Mouse (Mus musculus) MEL (cell line): ENCODE measurements at regions not wholly inside any gene's neighbourhood (a gene's known extent, or its start where the extent isn't known, plus 50 kb on each side); places are given as distances from the start of the nearest gene placed in this dataset.

ENCODE experiments used
- DNase-seq: peaks from one replicate; pipeline ENCODE4 v3.0.0; 2011; ENCODE audit warnings: low read depth, low spot score
- H3K27ac ChIP-seq: 2 replicates; pipeline ENCODE4 v1.5.1; 2012; ENCODE audit warnings: low read depth, mild to moderate bottlenecking, control low read depth, low read length, moderate library complexity; ENCODE audit not compliant: control insufficient read depth
- H3K27me3 ChIP-seq, 2 experiments: fragments of 150-350 bp in 1 of 2; sonication (generic) in 1 of 2; 2 replicates each; pipeline ENCODE4 v1.6.1; 2012; ENCODE audit warnings: low read length in 2 of 2, mild to moderate bottlenecking in 2 of 2, improper control_type of control experiment in 1 of 2, moderate library complexity in 1 of 2; ENCODE audit not compliant: insufficient read depth in 2 of 2, control insufficient read depth in 1 of 2
- H3K36me3 ChIP-seq, 2 experiments: 2 replicates each; pipeline ENCODE4 v1.6.1; 2012 to 2014; ENCODE audit warnings: low read length in 2 of 2, improper control_type of control experiment in 1 of 2, inconsistent platforms in 1 of 2, mild to moderate bottlenecking in 1 of 2; ENCODE audit not compliant: insufficient read depth in 2 of 2, control insufficient read depth in 1 of 2
- H3K4me1 ChIP-seq, 2 experiments: fragments of 150-350 bp in 1 of 2; sonication (generic) in 1 of 2; 2 replicates each; pipeline ENCODE4 v1.6.1; 2012; ENCODE audit warnings: low read length in 2 of 2, improper control_type of control experiment in 1 of 2, mild to moderate bottlenecking in 1 of 2; ENCODE audit not compliant: insufficient read depth in 2 of 2, control insufficient read depth in 1 of 2
- H3K4me3 ChIP-seq, 2 experiments: fragments of 150-350 bp in 1 of 2; sonication (generic) in 1 of 2; 2 replicates each; pipeline ENCODE4 v1.5.1; 2012; ENCODE audit warnings: low read depth in 2 of 2, low read length in 2 of 2, mild to moderate bottlenecking in 2 of 2, moderate library complexity in 2 of 2, control low read depth in 1 of 2, improper control_type of control experiment in 1 of 2; ENCODE audit not compliant: control insufficient read depth in 1 of 2, insufficient read depth in 1 of 2
- H3K79me2 ChIP-seq: 2 replicates; pipeline ENCODE4 v1.6.1; 2012; ENCODE audit warnings: mild to moderate bottlenecking, low read length, moderate library complexity; ENCODE audit not compliant: control insufficient read depth, poor library complexity, insufficient read depth
- H3K9ac ChIP-seq: 2 replicates; pipeline ENCODE4 v1.6.1; 2012; ENCODE audit warnings: low read depth, mild to moderate bottlenecking, control low read depth, low read length, moderate library complexity; ENCODE audit not compliant: control insufficient read depth, poor library complexity, severe bottlenecking
- H3K9me3 ChIP-seq: fragments of 150-350 bp; sonication (generic); replicated peaks from 2 replicates; pipeline ENCODE4 v1.6.1; 2012; ENCODE audit warnings: mild to moderate bottlenecking, low read length, improper control_type of control experiment, moderate library complexity; ENCODE audit not compliant: insufficient read depth
- BHLHE40 ChIP-seq: IDR thresholded peaks from 2 replicates; pipeline ENCODE4 v1.6.1; 2012; ENCODE audit warnings: low read depth, mild to moderate bottlenecking, inconsistent platforms, low read length, improper control_type of control experiment, borderline replicate concordance
- E2F4 ChIP-seq: IDR thresholded peaks from 2 replicates; pipeline ENCODE4 v1.6.1; 2011; ENCODE audit warnings: low read depth, low read length, improper control_type of control experiment, borderline replicate concordance
- ELF1 ChIP-seq: IDR thresholded peaks from 2 replicates; pipeline ENCODE4 v1.6.1; 2014; ENCODE audit warnings: low read depth, mild to moderate bottlenecking, inconsistent platforms, low read length, improper control_type of control experiment, moderate library complexity
- ETS1 ChIP-seq: IDR thresholded peaks from 2 replicates; pipeline ENCODE4 v1.6.1; 2012; ENCODE audit warnings: low read depth, mild to moderate bottlenecking, inconsistent platforms, low read length, improper control_type of control experiment, moderate library complexity
- GABPA ChIP-seq: IDR thresholded peaks from 2 replicates; pipeline ENCODE4 v1.6.1; 2012; ENCODE audit warnings: low read depth, mild to moderate bottlenecking, inconsistent platforms, low read length, improper control_type of control experiment, moderate library complexity
- GATA1 ChIP-seq: IDR thresholded peaks from 2 replicates; pipeline ENCODE4 v1.6.1; 2011; ENCODE audit warnings: low read depth, low read length, improper control_type of control experiment
- MAX ChIP-seq: IDR thresholded peaks from 2 replicates; pipeline ENCODE4 v1.6.1; 2011; ENCODE audit warnings: low read length, improper control_type of control experiment
- MAZ ChIP-seq: IDR thresholded peaks from 2 replicates; pipeline ENCODE4 v1.6.1; 2012; ENCODE audit warnings: low read depth, mild to moderate bottlenecking, inconsistent platforms, low read length, improper control_type of control experiment
- MYC ChIP-seq: IDR thresholded peaks from 2 replicates; pipeline ENCODE4 v1.6.1; 2011; ENCODE audit warnings: low read depth, mild to moderate bottlenecking, low read length, improper control_type of control experiment, moderate library complexity
- NRF1 ChIP-seq: IDR thresholded peaks from 2 replicates; pipeline ENCODE4 v1.6.1; 2014; ENCODE audit warnings: low read depth, mild to moderate bottlenecking, inconsistent platforms, low read length, improper control_type of control experiment, moderate library complexity; ENCODE audit not compliant: poor library complexity, insufficient read depth, severe bottlenecking
- RCOR1 ChIP-seq: IDR thresholded peaks from 2 replicates; pipeline ENCODE4 v1.6.1; 2012; ENCODE audit warnings: low read depth, mild to moderate bottlenecking, inconsistent platforms, low read length, improper control_type of control experiment
- SMC3 ChIP-seq: IDR thresholded peaks from 2 replicates; pipeline ENCODE4 v1.6.1; 2011; ENCODE audit warnings: low read depth, low read length, improper control_type of control experiment
- TCF12 ChIP-seq: IDR thresholded peaks from 2 replicates; pipeline ENCODE4 v1.6.1; 2014; ENCODE audit warnings: low read depth, mild to moderate bottlenecking, inconsistent platforms, low read length, improper control_type of control experiment, moderate library complexity
- UBTF ChIP-seq: IDR thresholded peaks from 2 replicates; pipeline ENCODE4 v1.6.1; 2012; ENCODE audit warnings: low read depth, mild to moderate bottlenecking, inconsistent platforms, low read length, improper control_type of control experiment, moderate library complexity, borderline replicate concordance; ENCODE audit not compliant: insufficient read depth
- ZC3H11A ChIP-seq: IDR thresholded peaks from 2 replicates; pipeline ENCODE4 v1.6.1; 2012; ENCODE audit warnings: low read depth, mild to moderate bottlenecking, inconsistent platforms, low read length, improper control_type of control experiment
- ZNF384 ChIP-seq: IDR thresholded peaks from 2 replicates; pipeline ENCODE4 v1.6.1; 2012; ENCODE audit warnings: low read depth, mild to moderate bottlenecking, inconsistent platforms, low read length, improper control_type of control experiment

DNA sequence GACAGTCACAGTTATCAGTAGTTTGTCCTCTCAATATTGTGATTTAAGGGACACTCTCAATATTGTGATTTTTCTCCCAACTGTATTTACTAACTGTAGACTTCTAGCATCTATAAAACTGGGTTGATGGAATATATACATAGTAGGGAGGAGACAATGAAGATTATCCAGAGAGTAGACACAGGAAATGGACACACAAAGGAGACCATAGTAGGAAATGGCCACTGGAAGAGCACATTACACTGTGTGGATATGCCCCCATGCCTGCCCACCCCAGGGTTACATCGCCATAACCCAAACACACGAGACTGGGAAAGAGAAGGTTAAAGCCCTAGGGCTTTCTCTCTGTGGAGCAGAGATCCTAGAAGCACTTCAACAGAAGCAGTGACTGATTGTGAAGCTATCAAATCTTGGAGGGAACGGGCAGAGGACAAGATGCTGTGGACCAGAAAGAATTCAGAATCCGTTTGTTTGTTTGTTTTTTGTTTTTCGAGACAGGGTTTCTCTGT lies 71.0 kb upstream of the Cpm start:
- H3K27me3 ChIP-seq = no peaks in the 10 kb centered on the region; a peak in 1 of 4 replicates
- no peak overlapping the region for H3K4me3 ChIP-seq
- no peaks in the 10 kb centered on the region for H3K9me3 ChIP-seq
- H3K4me1 ChIP-seq = no peaks in the 10 kb centered on the region
- H3K9ac ChIP-seq = no peak overlapping the region
- no peak overlapping the region for H3K27ac ChIP-seq
- H3K79me2 ChIP-seq = no peaks in the 10 kb centered on the region
- TF ChIP-seq E2F4 (no peak), MAX (no peak), BHLHE40 (no peak), NRF1 (no peak), MYC (no peak), SMC3 (no peak), GABPA (no peak), ETS1 (no peak), MAZ (no peak), RCOR1 (no peak), ELF1 (no peak), TCF12 (no peak), ZC3H11A (no peak)
- H3K36me3 ChIP-seq = no peaks in the 10 kb centered on the region
- DNase-seq = no peak

DNA sequence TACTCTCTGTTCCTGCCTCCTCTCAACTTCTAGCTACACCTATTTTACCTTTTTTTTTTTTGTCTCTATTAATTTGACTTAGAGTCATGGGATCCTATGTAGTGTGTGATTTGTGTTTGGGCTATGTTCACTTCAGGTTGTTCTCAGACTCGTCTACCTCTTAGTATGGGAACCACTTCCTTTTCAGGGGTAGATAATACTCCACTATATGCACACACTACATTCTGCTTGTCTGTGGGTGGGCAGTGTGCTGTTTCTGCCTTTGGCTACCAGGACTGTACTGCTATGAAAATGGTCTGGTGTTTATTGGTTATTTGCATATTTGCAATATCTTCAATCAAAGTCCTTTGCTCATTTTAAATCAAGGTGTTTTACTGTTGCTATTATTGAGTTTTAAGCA lies 71.6 kb upstream of the Cpm start:
- no peak for TF ChIP-seq ZNF384
- no peak for TF ChIP-seq MYC
- TF ChIP-seq MAZ = no peak
- TF ChIP-seq SMC3 = no peak
- no peak for TF ChIP-seq UBTF
- no peak for TF ChIP-seq GATA1
- Histone ChIP-seq H3K9me3 (no peaks in the 10 kb centered on the region), H3K27ac (no peak overlapping the region), H3K9ac (no peak overlapping the region), H3K4me1 (no peaks in the 10 kb centered on the region), H3K4me3 (no peak overlapping the region), H3K27me3 (no peaks in the 10 kb centered on the region; a peak in 1 of 4 replicates), H3K36me3 (no peaks in the 10 kb centered on the region), H3K79me2 (no peaks in the 10 kb centered on the region)
- DNase-seq = no peak
